Comparison of ENCODE assay signal across 19 mouse cellular contexts in the genomic region with DNA sequence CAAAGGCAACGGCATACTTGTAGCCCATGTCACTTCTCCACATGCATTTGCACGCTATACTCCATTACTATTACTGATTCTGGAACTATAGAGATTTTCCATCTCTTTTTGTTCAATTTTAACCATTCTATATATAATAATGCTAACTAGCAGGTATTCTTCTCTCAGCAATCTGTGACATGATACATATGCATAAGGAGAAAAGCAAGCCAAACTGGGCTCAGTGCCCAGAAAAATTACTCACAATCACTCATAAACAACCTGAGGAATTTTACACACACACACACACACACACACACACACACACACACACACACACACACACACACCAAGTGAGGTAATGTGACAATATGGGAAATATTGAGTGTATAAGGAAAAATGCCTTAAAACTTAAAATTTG.
DNase-seq lines count a peak whose midpoint lies in the region; ATAC-seq lines count a peak whose summit lies in the region.
"Had no signal": no experiment of that assay in that cellular context is flagged by ENCODE, and none has a peak within 500 bp of the region (broad histone marks: within the 10 kb centered on the region; RNA-seq: fewer than 3 reads in every experiment).

No protein-coding gene starts in this region.

- peak; percentile 73 for ATAC-seq in frontal cortex, adult (ENCODE audit: low TSS enrichment)
- ATAC-seq in cerebellum, adult (ENCODE audit: insufficient number of reproducible peaks, low FRiP score, low TSS enrichment), result no peak
- ATAC-seq: forebrain, embryonic 15.5 days; intestine, embryonic 16.5 days had no signal

- H3K36me3 ChIP-seq in midbrain, embryonic 10.5 days, result no peaks in the 10 kb centered on the region
- H3K36me3 ChIP-seq: forebrain, embryonic 15.5 days; heart, embryonic 13.5 days; hindbrain, embryonic 15.5 days; midbrain, embryonic 12.5 days; neural tube, embryonic 12.5 days had no signal

- DNase-seq in layer of hippocampus, adult 9-11 months, result peak; percentile 34
- no peak for DNase-seq in layer of hippocampus, postnatal 10 days (ENCODE audit: low spot score in 2 of 2)
- DNase-seq in left cerebral cortex, postnatal 36 days (ENCODE audit: low spot score in 2 of 2), result peak; percentile 18 to 26
- peak; percentile 21 for DNase-seq in right cerebral cortex, postnatal 4 days
- DNase-seq in midbrain, embryonic 10.5 days (ENCODE audit: low spot score), result no peak
- DNase-seq: adrenal gland, postnatal 14 days; cerebellum, adult 18-20 months; cerebellum, postnatal 36 days; kidney, postnatal 4 days; thymus, postnatal 36 days had no signal

- no peaks in the 10 kb centered on the region for H3K9me3 ChIP-seq in midbrain, embryonic 10.5 days (replicated peaks)
- H3K9me3 ChIP-seq: forebrain, embryonic 15.5 days; heart, embryonic 13.5 days; hindbrain, embryonic 15.5 days; midbrain, embryonic 12.5 days; neural tube, embryonic 12.5 days had no signal

- H3K4me3 ChIP-seq in midbrain, embryonic 10.5 days, result no peak overlapping the region
- H3K4me3 ChIP-seq: forebrain, embryonic 15.5 days; heart, embryonic 13.5 days; hindbrain, embryonic 15.5 days; midbrain, embryonic 12.5 days; neural tube, embryonic 12.5 days had no signal

- H3K4me1 ChIP-seq in midbrain, embryonic 10.5 days, result no peaks in the 10 kb centered on the region
- H3K4me1 ChIP-seq: forebrain, embryonic 15.5 days; heart, embryonic 13.5 days; hindbrain, embryonic 15.5 days; midbrain, embryonic 12.5 days; neural tube, embryonic 12.5 days had no signal

- no peak overlapping the region for H3K27ac ChIP-seq in midbrain, embryonic 10.5 days (replicated peaks)
- H3K27ac ChIP-seq: forebrain, embryonic 15.5 days; heart, embryonic 13.5 days; hindbrain, embryonic 15.5 days; liver, embryonic 14.5 days; midbrain, embryonic 12.5 days; neural tube, embryonic 12.5 days had no signal

- no peaks in the 10 kb centered on the region for H3K27me3 ChIP-seq in midbrain, embryonic 10.5 days (ENCODE audit: low read depth, poor library complexity, severe bottlenecking)
- H3K27me3 ChIP-seq: forebrain, embryonic 15.5 days; heart, embryonic 13.5 days; hindbrain, embryonic 15.5 days; midbrain, embryonic 12.5 days; neural tube, embryonic 12.5 days had no signal

- intact Hi-C loops in left cerebral cortex, postnatal 36 days (cut with DNase I), result no loop called here

- WGBS in midbrain, embryonic 10.5 days, result 91% methylated on average over 2 of the region's 2 CpGs

Comparison
In these comparisons a context has a peak if more than half of its experiments do, and no peak if none do; other contexts are left out.
1. DNase-seq: peak in layer of hippocampus, adult 9-11 months (single experiment), left cerebral cortex, postnatal 36 days (2 of 2) and right cerebral cortex, postnatal 4 days (single experiment); none in layer of hippocampus, postnatal 10 days (0 of 2) and midbrain, embryonic 10.5 days (single experiment).